Mouse (Mus musculus) cerebellum, adult 9-10 months (tissue): Measurements from ENCODE around the gene Jmjd8.

Experiments used
- DNase-seq: peaks from one replicate; pipeline ENCODE4 v3.0.0; 2022

Gene Jmjd8

GRCm38 (mm10) chr17:25880196-25880910 is 51.7 kb downstream of the Jmjd8 start, which contains the start of gene Wfikkn1:
Gene Wfikkn1, minus strand, starts transcription at chr17:25880858.
- DNase-seq: no peak

- no peak for DNase-seq
Observed at GRCm38 (mm10) chr17:25880913-25881641, 52.4 kb downstream of the Jmjd8 start.
